Mouse (Mus musculus) midbrain, embryonic 14.5 days (tissue): ENCODE data around the gene Fgfr2. TPM values are rescaled to one million over a fixed set of nuclear protein-coding genes. Genes with fewer than 3 reads are reported as not detected.

Experiments
- ATAC-seq: fragments of 200-750 bp; cut with Nextera tagmentation; 2 replicates; pipeline ENCODE4 v1.8.0; 2017; ENCODE audit warnings: moderate number of reproducible peaks, moderate library complexity; ENCODE audit not compliant: low FRiP score, low TSS enrichment
- DNase-seq: peaks from one replicate; pipeline ENCODE4 v3.0.0-alpha.2; 2015
- H3K27ac ChIP-seq: fragments of 300-500 bp; sonication (generic); replicated peaks from 2 replicates; pipeline ENCODE4 v1.5.1; 2014; ENCODE audit warnings: mild to moderate bottlenecking, low read depth, low read length, moderate library complexity
- H3K27me3 ChIP-seq: fragments of 300-500 bp; sonication (generic); 2 replicates; pipeline ENCODE4 v1.6.1; 2014; ENCODE audit warnings: low read length, control low read depth, mixed read lengths; ENCODE audit not compliant: control insufficient read depth, insufficient read depth
- H3K36me3 ChIP-seq: fragments of 300-500 bp; sonication (generic); 2 replicates; pipeline ENCODE4 v1.6.1; 2014; ENCODE audit warnings: low read length, control low read depth; ENCODE audit not compliant: control insufficient read depth, insufficient read depth
- H3K4me1 ChIP-seq: fragments of 300-500 bp; sonication (generic); 2 replicates; pipeline ENCODE4 v1.6.1; 2014; ENCODE audit warnings: mild to moderate bottlenecking, antibody characterized with exemption, low read length, control low read depth; ENCODE audit not compliant: control insufficient read depth, insufficient read depth
- H3K4me2 ChIP-seq: fragments of 300-500 bp; sonication (generic); 2 replicates; pipeline ENCODE4 v1.6.1; 2014; ENCODE audit warnings: mild to moderate bottlenecking, low read length, moderate library complexity
- H3K4me3 ChIP-seq: fragments of 300-500 bp; sonication (generic); replicated peaks from 2 replicates; pipeline ENCODE4 v1.5.1; 2014; ENCODE audit warnings: low read depth, low read length
- H3K9ac ChIP-seq: fragments of 300-500 bp; sonication (generic); replicated peaks from 2 replicates; pipeline ENCODE4 v1.6.1; 2014; ENCODE audit warnings: mild to moderate bottlenecking, low read length, moderate library complexity
- H3K9me3 ChIP-seq: fragments of 300-500 bp; sonication (generic); 2 replicates; pipeline ENCODE4 v1.6.1; 2016; ENCODE audit warnings: low read length, control low read depth, mixed read lengths; ENCODE audit not compliant: control insufficient read depth
- WGBS: fragments of 180-500 bp; shearing (Covaris S2); extraction: QIAGEN DNeasy Blood & Tissue Kit; methylation state at CpG from one replicate; pipeline ENCODE4 v1.1.7; 2014; 5-methylcytosine and 5-hydroxymethylcytosine counted together
- polyA plus RNA-seq: library from polyadenylated mRNA; unstranded; fragments of >200 nt; fragmentation: Nextera tagmentation; extraction: Ambion mirVana; gene quantifications from 2 replicates; pipeline ENCODE4 v1.2.1, GENCODE M21; 2014

The Fgfr2 gene
- polyA plus RNA-seq, 1 experiment from 2014 or later, result 28.1 TPM

DNA sequence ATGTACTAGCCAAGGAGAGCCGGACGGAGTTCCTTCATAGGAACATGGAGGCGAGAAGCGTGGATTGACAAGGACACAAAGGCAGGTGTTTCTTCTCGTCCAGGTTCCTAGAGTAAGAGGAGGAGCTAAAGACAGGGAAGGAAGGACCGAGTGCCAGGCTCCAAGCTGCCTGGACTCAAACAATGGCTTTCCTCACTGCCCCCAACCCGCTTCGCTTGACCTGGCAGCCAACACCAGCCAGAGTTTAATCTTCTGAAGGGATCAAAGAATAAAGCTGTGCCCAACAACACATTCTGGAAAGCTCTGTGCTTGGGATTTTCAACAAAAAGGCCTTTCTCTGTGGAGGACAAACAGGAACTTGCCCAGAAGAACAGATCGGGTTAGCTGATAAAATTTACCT, 69.4 kb downstream of the Fgfr2 start:
- H3K4me2 ChIP-seq, result no peak overlapping the region
- peaks cover 3% of the 10 kb centered on the region for H3K36me3 ChIP-seq
- WGBS, result 57% methylated on average over 9 of the region's 9 CpGs
- peaks cover 5% of the 10 kb centered on the region; the same call in 1 of the 2 replicates for H3K4me1 ChIP-seq
- H3K27ac ChIP-seq, result no peak overlapping the region
- no peak overlapping the region for H3K4me3 ChIP-seq
- H3K9ac ChIP-seq, result no peak overlapping the region
- no peaks in the 10 kb centered on the region for H3K9me3 ChIP-seq
- no peak for ATAC-seq
- no peak for DNase-seq
- H3K27me3 ChIP-seq, result no peaks in the 10 kb centered on the region

DNA sequence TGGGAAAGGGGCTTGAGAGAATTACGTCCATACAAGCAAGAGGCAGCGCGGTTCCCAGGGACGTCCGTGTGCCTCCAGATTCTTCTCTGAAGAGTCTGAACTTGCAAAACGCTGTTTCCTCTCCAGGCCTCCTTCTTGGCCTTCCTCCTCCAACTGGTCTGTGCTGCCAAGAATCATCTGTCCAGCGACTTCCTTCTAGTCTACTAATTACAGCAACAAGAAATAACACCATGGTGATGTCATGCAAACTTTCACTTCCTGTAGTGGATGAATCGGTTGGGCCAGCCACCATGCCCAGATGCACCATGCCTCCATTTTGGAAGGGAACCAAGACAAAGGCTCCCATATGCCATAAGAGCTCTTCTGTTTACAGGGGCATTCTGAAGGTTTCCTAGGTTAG, 70.3 kb downstream of the Fgfr2 start:
- H3K36me3 ChIP-seq, result peaks cover 3% of the 10 kb centered on the region
- no peak overlapping the region for H3K9ac ChIP-seq
- ATAC-seq (no peak), DNase-seq (no peak)
- WGBS, result 93% methylated on average over 8 of the region's 8 CpGs
- no peak overlapping the region for H3K4me2 ChIP-seq
- H3K4me3 ChIP-seq, result no peak overlapping the region
- H3K27ac ChIP-seq, result no peak overlapping the region
- no peaks in the 10 kb centered on the region for H3K9me3 ChIP-seq
- no peaks in the 10 kb centered on the region for H3K27me3 ChIP-seq
- peaks cover 5% of the 10 kb centered on the region; the same call in 1 of the 2 replicates for H3K4me1 ChIP-seq

DNA sequence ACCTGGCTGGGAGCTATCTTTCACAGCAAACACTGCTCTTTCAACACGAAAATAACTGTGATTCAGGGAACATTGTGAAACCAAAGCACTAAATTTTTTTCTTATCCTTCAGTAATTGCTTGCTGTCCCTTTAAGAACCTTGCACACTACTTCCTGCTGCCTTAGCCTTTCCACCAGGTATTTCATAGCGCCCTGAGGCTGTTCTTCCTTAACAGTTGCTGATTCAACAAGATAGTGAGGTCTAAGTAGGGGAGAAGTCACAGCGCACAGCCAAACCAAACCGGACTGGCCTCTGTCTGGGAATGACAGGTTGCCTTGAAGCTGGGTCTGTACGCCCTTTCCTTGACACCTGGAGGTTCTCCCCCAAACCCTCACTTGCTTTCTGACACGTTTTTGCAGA, 72.5 kb downstream of the Fgfr2 start:
- no peaks in the 10 kb centered on the region for H3K9me3 ChIP-seq
- H3K4me3 ChIP-seq, result no peak overlapping the region
- no peak overlapping the region for H3K4me2 ChIP-seq
- no peak for DNase-seq
- 85% methylated on average over 6 of the region's 6 CpGs for WGBS
- no peak overlapping the region for H3K9ac ChIP-seq
- H3K4me1 ChIP-seq, result peaks cover 5% of the 10 kb centered on the region; the same call in 1 of the 2 replicates
- no peak for ATAC-seq
- peaks cover 3% of the 10 kb centered on the region; the same call in 1 of the 2 replicates for H3K36me3 ChIP-seq
- H3K27me3 ChIP-seq, result no peaks in the 10 kb centered on the region
- no peak overlapping the region for H3K27ac ChIP-seq

DNA sequence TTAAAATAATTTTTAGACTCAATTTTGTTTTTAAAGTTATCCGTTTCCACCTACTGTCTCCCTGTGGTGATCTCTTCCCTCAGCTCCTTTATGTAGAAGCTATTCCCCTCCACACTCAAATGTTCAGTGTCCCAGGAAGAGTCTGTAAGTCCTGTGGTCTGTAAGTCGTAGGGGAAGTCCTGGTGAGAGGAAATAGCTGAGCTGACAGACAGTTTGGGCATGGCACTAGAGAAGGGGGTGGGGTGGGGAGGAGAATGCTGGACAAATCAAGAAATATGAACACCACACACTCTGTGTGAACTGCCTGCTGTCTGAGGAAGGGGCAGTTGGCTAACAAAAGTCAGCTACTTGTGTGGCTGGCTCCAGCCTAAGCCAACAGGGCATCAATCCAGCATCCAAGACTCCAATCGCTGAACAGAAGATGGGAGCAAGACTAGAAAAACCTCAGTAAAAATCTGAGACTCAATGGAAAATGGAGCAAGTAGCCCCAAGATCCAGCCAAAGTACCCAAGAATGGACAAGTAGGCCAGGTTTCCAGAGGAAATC, 75.0 kb downstream of the Fgfr2 start:
- DNase-seq (no peak), ATAC-seq (no peak)
- H3K4me1 ChIP-seq, result no peaks in the 10 kb centered on the region
- no peaks in the 10 kb centered on the region for H3K9me3 ChIP-seq
- H3K4me2 ChIP-seq, result no peak overlapping the region
- no peak overlapping the region for H3K4me3 ChIP-seq
- no peaks in the 10 kb centered on the region for H3K27me3 ChIP-seq
- no peak overlapping the region for H3K27ac ChIP-seq
- no peak overlapping the region for H3K9ac ChIP-seq
- peaks cover 6% of the 10 kb centered on the region; the same call in 1 of the 2 replicates for H3K36me3 ChIP-seq
- 88% methylated on average over 3 of the region's 3 CpGs for WGBS

DNA sequence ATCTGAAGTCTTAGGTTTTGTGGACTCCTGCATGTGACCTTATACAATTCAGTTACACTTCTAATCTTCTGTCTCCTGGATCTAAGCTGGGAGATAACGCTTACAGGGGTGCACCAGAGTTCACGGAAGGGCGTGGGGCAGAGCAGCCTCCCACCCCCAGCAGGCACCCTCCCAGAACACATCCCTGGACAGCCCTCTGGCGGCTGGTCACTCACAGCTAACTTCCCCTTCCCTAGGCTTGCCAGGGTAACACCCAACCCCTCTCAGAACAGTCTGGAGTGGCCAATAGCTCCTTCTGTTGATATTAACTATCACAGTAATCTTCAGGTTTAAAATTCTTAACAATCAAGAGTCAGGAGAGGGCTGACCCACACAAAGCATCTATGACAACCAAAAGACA, 75.9 kb downstream of the Fgfr2 start:
- Histone ChIP-seq H3K4me3 (no peak overlapping the region), H3K9ac (no peak overlapping the region), H3K9me3 (no peaks in the 10 kb centered on the region), H3K27me3 (no peaks in the 10 kb centered on the region), H3K27ac (no peak overlapping the region), H3K4me2 (no peak overlapping the region), H3K36me3 (peaks cover 6% of the 10 kb centered on the region; the same call in 1 of the 2 replicates), H3K4me1 (no peaks in the 10 kb centered on the region)
- DNase-seq (no peak), ATAC-seq (no peak)
- 90% methylated on average over 4 of the region's 4 CpGs for WGBS

DNA sequence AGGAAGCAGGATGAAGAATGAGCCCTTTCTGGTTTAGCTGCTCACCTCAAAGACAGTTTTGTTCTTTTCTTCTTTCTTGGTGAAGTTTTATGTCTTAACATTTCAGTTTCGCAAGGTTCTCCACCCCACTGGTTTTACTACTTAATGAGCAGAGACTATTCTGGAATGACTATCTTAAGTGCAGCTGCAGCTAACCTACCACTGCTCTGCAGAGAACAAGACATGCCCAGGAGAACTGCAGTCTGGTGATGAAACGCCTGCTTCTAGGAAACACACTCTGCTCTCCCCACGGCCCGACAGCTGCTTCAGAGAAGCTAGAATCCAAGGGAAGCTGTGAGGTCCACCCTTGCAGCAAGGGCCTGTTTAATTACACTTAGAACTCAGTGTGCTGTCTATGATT, 78.4 kb downstream of the Fgfr2 start:
- no peak for ATAC-seq
- no peak for DNase-seq
- no peak overlapping the region for H3K27ac ChIP-seq
- no peak overlapping the region for H3K4me2 ChIP-seq
- no peaks in the 10 kb centered on the region for H3K9me3 ChIP-seq
- no peaks in the 10 kb centered on the region for H3K27me3 ChIP-seq
- H3K4me1 ChIP-seq, result no peaks in the 10 kb centered on the region
- H3K9ac ChIP-seq, result no peak overlapping the region
- no peak overlapping the region for H3K4me3 ChIP-seq
- peaks cover 3% of the 10 kb centered on the region; the same call in 1 of the 2 replicates for H3K36me3 ChIP-seq
- WGBS, result 89% methylated on average over 4 of the region's 4 CpGs

DNA sequence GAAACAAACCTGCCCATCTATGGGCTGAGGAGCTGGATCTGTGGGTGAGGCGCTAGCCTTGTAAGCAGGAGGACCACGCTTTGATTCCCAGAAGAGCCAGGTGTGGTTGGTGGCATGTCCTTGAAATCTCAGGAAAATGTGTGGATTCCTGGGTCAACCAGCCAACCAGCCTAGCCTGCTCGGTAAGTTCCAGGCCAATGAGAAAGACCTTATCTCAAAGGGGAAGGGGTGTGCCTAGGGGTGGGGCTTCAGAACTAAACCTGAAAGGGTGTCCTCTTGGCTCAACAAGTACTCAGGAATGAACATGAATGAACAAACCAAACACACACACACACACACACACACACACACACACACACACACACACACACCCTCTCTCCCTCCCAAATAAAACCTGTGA, 81.4 kb downstream of the Fgfr2 start:
- no peak overlapping the region for H3K4me2 ChIP-seq
- no peak overlapping the region for H3K27ac ChIP-seq
- H3K4me1 ChIP-seq, result 0 out of 2 replicates have a peak, but pooled peaks cover 2% of the 10 kb centered on the region
- H3K9ac ChIP-seq, result no peak overlapping the region
- H3K4me3 ChIP-seq, result no peak overlapping the region
- peaks cover 3% of the 10 kb centered on the region; the same call in 1 of the 2 replicates for H3K36me3 ChIP-seq
- H3K27me3 ChIP-seq, result no peaks in the 10 kb centered on the region
- ATAC-seq (no peak), DNase-seq (no peak)
- H3K9me3 ChIP-seq, result no peaks in the 10 kb centered on the region
- 83% methylated on average over 3 of the region's 3 CpGs for WGBS

DNA sequence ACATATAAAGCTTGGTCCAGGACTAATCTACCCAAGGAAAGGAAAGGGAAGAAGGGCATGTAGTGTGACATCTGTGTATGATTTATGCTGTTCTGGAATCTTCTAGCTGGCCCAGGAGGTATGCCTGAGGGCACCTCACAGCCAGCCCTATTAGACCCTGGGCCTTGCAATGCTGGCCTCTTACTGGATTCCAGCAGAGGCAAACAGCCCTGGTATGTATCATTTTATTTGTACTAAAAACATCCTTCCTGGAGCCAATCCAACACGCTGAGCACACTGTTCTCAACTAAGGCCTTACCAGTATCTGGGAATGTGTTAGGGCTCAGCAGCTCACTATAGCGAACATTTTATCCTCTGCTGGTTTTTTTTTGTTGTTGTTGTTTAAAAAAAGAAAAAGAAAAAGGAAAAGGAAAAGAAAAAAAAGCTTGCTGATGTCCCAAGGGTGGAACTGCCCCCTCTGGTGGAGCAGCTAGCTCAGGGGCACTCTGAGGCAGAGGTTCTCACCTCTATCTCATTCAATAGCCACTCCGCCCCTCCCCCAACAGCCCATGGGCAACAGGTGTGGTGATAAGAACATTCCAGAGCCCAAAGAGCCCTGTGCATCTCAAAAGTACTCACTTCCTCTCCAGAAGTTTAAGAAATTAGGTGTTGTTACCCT, 82.3 kb downstream of the Fgfr2 start:
- H3K9me3 ChIP-seq, result no peaks in the 10 kb centered on the region
- DNase-seq, result no peak
- WGBS, result 92% methylated on average over 3 of the region's 3 CpGs

More for the DNA sequence above, 82.3 kb downstream of the Fgfr2 start:
- H3K9ac ChIP-seq, result no peak overlapping the region
- H3K4me1 ChIP-seq, result 0 out of 2 replicates have a peak, but pooled peaks cover 2% of the 10 kb centered on the region
- no peak overlapping the region for H3K27ac ChIP-seq
- no peak overlapping the region for H3K4me2 ChIP-seq
- peaks cover 3% of the 10 kb centered on the region; the same call in 1 of the 2 replicates for H3K36me3 ChIP-seq
- ATAC-seq, result no peak
- H3K4me3 ChIP-seq, result no peak overlapping the region
- no peaks in the 10 kb centered on the region for H3K27me3 ChIP-seq
